In genomic region chr8:120619235-120620180, GRCm38 (mm10) we compare ENCODE assay signal across 10 mouse cellular contexts. TPM values are rescaled to one million over a fixed set of nuclear protein-coding genes. Genes with fewer than 3 reads are reported as not detected.
A peak's percentile ranks its signal among the peaks of the same experiment; 100 is the strongest.
DNase-seq lines count a peak whose midpoint lies in the region; ATAC-seq and TF ChIP-seq lines count a peak whose summit lies in the region.
"Had no signal": no experiment of that assay in that cellular context is flagged by ENCODE, and none has a peak within 500 bp of the region (broad histone marks: within the 10 kb centered on the region; RNA-seq: fewer than 3 reads in every experiment).

No protein-coding gene starts in this region.

- no peak for TF ChIP-seq EP300 in ES-Bruce4 (IDR thresholded peaks at IDR 0.05; ENCODE audit: insufficient read depth, low read depth, low read length)

- H3K9ac ChIP-seq in ES-Bruce4 (ENCODE audit: low read depth, poor library complexity, severe bottlenecking), result peak overlapping the region; percentile 3; the same call in 1 of the 2 replicates
- no peak overlapping the region for H3K9ac ChIP-seq in heart, embryonic 16.5 days (ENCODE audit: low read length)
- H3K9ac ChIP-seq in liver, embryonic 15.5 days, result no peak overlapping the region
- H3K9ac ChIP-seq in intestine, embryonic 15.5 days, result no peak overlapping the region
- H3K9ac ChIP-seq in kidney, embryonic 14.5 days (ENCODE audit: low read depth, low read length), result no peak overlapping the region
- H3K9ac ChIP-seq: heart, embryonic 15.5 days; limb, embryonic 15.5 days had no signal

- TF ChIP-seq CTCF in ES-Bruce4 (IDR thresholded peaks at IDR 0.05; ENCODE audit: low read depth, low read length), result no peak

- no peak for ATAC-seq in heart, embryonic 16.5 days (replicated peaks; ENCODE audit: extremely low read depth, insufficient read depth, low FRiP score)
- ATAC-seq in liver, embryonic 15.5 days (ENCODE audit: insufficient read depth), result peak; percentile 19; the same call in 1 of the 2 replicates
- ATAC-seq in intestine, embryonic 15.5 days, result no peak
- no peak for ATAC-seq in kidney, embryonic 14.5 days (ENCODE audit: low FRiP score, low TSS enrichment)

- no peaks in the 10 kb centered on the region for H3K27me3 ChIP-seq in ES-Bruce4 (ENCODE audit: control insufficient read depth, insufficient read depth, low read length, poor library complexity, severe bottlenecking)
- H3K27me3 ChIP-seq in heart, embryonic 16.5 days (ENCODE audit: control insufficient read depth, insufficient read depth, low read length), result no peaks in the 10 kb centered on the region
- no peaks in the 10 kb centered on the region for H3K27me3 ChIP-seq in liver, embryonic 15.5 days
- H3K27me3 ChIP-seq in intestine, embryonic 15.5 days (replicated peaks), result no peaks in the 10 kb centered on the region; the same call in 1 of the 2 replicates
- no peaks in the 10 kb centered on the region for H3K27me3 ChIP-seq in kidney, embryonic 14.5 days (ENCODE audit: control insufficient read depth, insufficient read depth, low read length)
- H3K27me3 ChIP-seq: heart, embryonic 15.5 days; limb, embryonic 15.5 days had no signal

- H3K9me3 ChIP-seq in ES-Bruce4 (replicated peaks; ENCODE audit: control insufficient read depth, insufficient read depth, low read length, poor library complexity, severe bottlenecking), result no peaks in the 10 kb centered on the region
- H3K9me3 ChIP-seq in heart, embryonic 16.5 days (replicated peaks; ENCODE audit: control insufficient read depth, low read length), result no peaks in the 10 kb centered on the region
- no peaks in the 10 kb centered on the region for H3K9me3 ChIP-seq in liver, embryonic 15.5 days (replicated peaks)
- no peaks in the 10 kb centered on the region for H3K9me3 ChIP-seq in intestine, embryonic 15.5 days
- H3K9me3 ChIP-seq in kidney, embryonic 14.5 days (ENCODE audit: control insufficient read depth, low read length), result no peaks in the 10 kb centered on the region
- H3K9me3 ChIP-seq: heart, embryonic 15.5 days; limb, embryonic 15.5 days had no signal

- H3K4me1 ChIP-seq in ES-Bruce4 (ENCODE audit: control insufficient read depth, insufficient read depth, low read length), result no peaks in the 10 kb centered on the region
- H3K4me1 ChIP-seq in heart, embryonic 16.5 days (ENCODE audit: control insufficient read depth, insufficient read depth, low read length), result peaks cover 16% of the 10 kb centered on the region
- H3K4me1 ChIP-seq in liver, embryonic 15.5 days (replicated peaks), result peaks cover 42% of the 10 kb centered on the region
- H3K4me1 ChIP-seq in intestine, embryonic 15.5 days (replicated peaks), result peaks cover 5% of the 10 kb centered on the region; the same call in 1 of the 2 replicates
- H3K4me1 ChIP-seq in kidney, embryonic 14.5 days (ENCODE audit: control insufficient read depth, insufficient read depth, low read length), result peaks cover 10% of the 10 kb centered on the region

- TF ChIP-seq POLR2A in ES-Bruce4 (IDR thresholded peaks at IDR 0.05; ENCODE audit: insufficient read depth, low read length), result no peak

- WGBS in heart, embryonic 16.5 days, result 68% methylated on average over 11 of the region's 11 CpGs
- WGBS in liver, embryonic 15.5 days (ENCODE audit: insufficient replicate concordance), result 54% methylated on average over 11 of the region's 11 CpGs
- 76% methylated on average over 11 of the region's 11 CpGs for WGBS in intestine, embryonic 15.5 days
- 78% methylated on average over 11 of the region's 11 CpGs for WGBS in kidney, embryonic 14.5 days

- DNase-seq in frontal cortex, adult 2 months (ENCODE audit: extremely low spot score in 1 of 2, low spot score in 1 of 2), result peak; percentile 38 to 45
- DNase-seq in frontal cortex, postnatal 25 days (ENCODE audit: low spot score in 2 of 2), result no peak
- no peak for DNase-seq in MN1 (ENCODE audit: low spot score)

- H3K27ac ChIP-seq in ES-Bruce4 (ENCODE audit: insufficient read depth, low read length), result peak overlapping the region; percentile 12
- H3K27ac ChIP-seq in heart, embryonic 16.5 days (ENCODE audit: low read length), result 0 out of 2 replicates have a peak overlapping the region, but pooled peaks have one; percentile 5
- peak overlapping the region; percentile 64 for H3K27ac ChIP-seq in liver, embryonic 15.5 days (replicated peaks)
- H3K27ac ChIP-seq in intestine, embryonic 15.5 days, result no peak overlapping the region
- no peak overlapping the region for H3K27ac ChIP-seq in kidney, embryonic 14.5 days (ENCODE audit: low read depth, low read length)
- H3K27ac ChIP-seq: heart, embryonic 15.5 days; limb, embryonic 15.5 days had no signal

- H3K4me2 ChIP-seq in heart, embryonic 16.5 days (ENCODE audit: low read depth, low read length), result no peak overlapping the region
- H3K4me2 ChIP-seq in liver, embryonic 15.5 days, result no peak overlapping the region
- H3K4me2 ChIP-seq in intestine, embryonic 15.5 days (replicated peaks), result no peak overlapping the region
- no peak overlapping the region for H3K4me2 ChIP-seq in kidney, embryonic 14.5 days (replicated peaks; ENCODE audit: low read depth, low read length)
- H3K4me2 ChIP-seq: heart, embryonic 15.5 days; limb, embryonic 15.5 days had no signal

- H3K4me3 ChIP-seq in ES-Bruce4 (ENCODE audit: low read depth, low read length), result no peak overlapping the region
- no peak overlapping the region for H3K4me3 ChIP-seq in heart, embryonic 16.5 days (ENCODE audit: low read length)
- H3K4me3 ChIP-seq in liver, embryonic 15.5 days (replicated peaks), result no peak overlapping the region
- no peak overlapping the region for H3K4me3 ChIP-seq in intestine, embryonic 15.5 days (replicated peaks)
- no peak overlapping the region for H3K4me3 ChIP-seq in kidney, embryonic 14.5 days (ENCODE audit: low read length)
- H3K4me3 ChIP-seq: heart, embryonic 15.5 days; limb, embryonic 15.5 days had no signal

- H3K36me3 ChIP-seq in ES-Bruce4 (ENCODE audit: control insufficient read depth, insufficient read depth, low read length, poor library complexity, severe bottlenecking), result no peaks in the 10 kb centered on the region
- no peaks in the 10 kb centered on the region for H3K36me3 ChIP-seq in heart, embryonic 16.5 days (ENCODE audit: control insufficient read depth, insufficient read depth)
- no peaks in the 10 kb centered on the region for H3K36me3 ChIP-seq in liver, embryonic 15.5 days (replicated peaks)
- no peaks in the 10 kb centered on the region for H3K36me3 ChIP-seq in intestine, embryonic 15.5 days
- H3K36me3 ChIP-seq in kidney, embryonic 14.5 days (ENCODE audit: control insufficient read depth, insufficient read depth, low read length), result no peaks in the 10 kb centered on the region
- H3K36me3 ChIP-seq: heart, embryonic 15.5 days; limb, embryonic 15.5 days had no signal

RNA-seq across cellular contexts. Expression of gene 1190005I06Rik, which starts 27.9 kb away (rescaled TPM):
- 7.7 TPM in 2 replicates for polyA plus RNA-seq in frontal cortex, adult 2 months (2012; rRNA removed)
- 12.4 and 17.7 TPM in 2 replicates for polyA plus RNA-seq in ES-Bruce4 (2011; ENCODE audit: insufficient read depth, insufficient read length, low read depth, missing spikeins)
- polyA plus RNA-seq in heart, embryonic 16.5 days (2015; fragmentation: Nextera tagmentation; extraction: Ambion mirVana), result 4.7 and 5.6 TPM in 2 replicates
- 0.92 and 1.2 TPM in 2 replicates for polyA plus RNA-seq in liver, embryonic 15.5 days (2015; fragmentation: Nextera tagmentation; extraction: Ambion mirVana)
- 1.3 and 2.5 TPM in 2 replicates for polyA plus RNA-seq in intestine, embryonic 15.5 days (2015; fragmentation: Nextera tagmentation; extraction: Ambion mirVana)
- 2.0 and 2.6 TPM in 2 replicates for polyA plus RNA-seq in kidney, embryonic 14.5 days (2014; fragmentation: Nextera tagmentation; extraction: Ambion mirVana)

RNA-seq across cellular contexts. Expression of gene Gins2, which starts 30.4 kb away (rescaled TPM):
- polyA plus RNA-seq in frontal cortex, adult 2 months (2012; rRNA removed), result 3.1 and 3.2 TPM in 2 replicates
- polyA plus RNA-seq in ES-Bruce4 (2011; ENCODE audit: insufficient read depth, insufficient read length, low read depth, missing spikeins), result 51.3 and 52.0 TPM in 2 replicates
- 51.0 and 51.1 TPM in 2 replicates for polyA plus RNA-seq in heart, embryonic 16.5 days (2015; fragmentation: Nextera tagmentation; extraction: Ambion mirVana)
- 50.1 and 52.3 TPM in 2 replicates for polyA plus RNA-seq in liver, embryonic 15.5 days (2015; fragmentation: Nextera tagmentation; extraction: Ambion mirVana)
- polyA plus RNA-seq in intestine, embryonic 15.5 days (2015; fragmentation: Nextera tagmentation; extraction: Ambion mirVana), result 88.4 and 88.8 TPM in 2 replicates
- 118 and 145 TPM in 2 replicates for polyA plus RNA-seq in kidney, embryonic 14.5 days (2014; fragmentation: Nextera tagmentation; extraction: Ambion mirVana)

RNA-seq across cellular contexts. Expression of gene Gm27021, which starts 48.4 kb away (rescaled TPM):
- polyA plus RNA-seq in frontal cortex, adult 2 months (2012; rRNA removed), result 1.4 and 2.6 TPM in 2 replicates
- polyA plus RNA-seq in ES-Bruce4 (2011; ENCODE audit: insufficient read depth, insufficient read length, low read depth, missing spikeins), result not detected in 2 replicates
- polyA plus RNA-seq in heart, embryonic 16.5 days (2015; fragmentation: Nextera tagmentation; extraction: Ambion mirVana), result 0.55 TPM in 1 of 2 replicates, not detected in the other
- 0.35 and 0.64 TPM in 2 replicates for polyA plus RNA-seq in liver, embryonic 15.5 days (2015; fragmentation: Nextera tagmentation; extraction: Ambion mirVana)
- polyA plus RNA-seq in intestine, embryonic 15.5 days (2015; fragmentation: Nextera tagmentation; extraction: Ambion mirVana), result 2.0 and 2.2 TPM in 2 replicates
- polyA plus RNA-seq in kidney, embryonic 14.5 days (2014; fragmentation: Nextera tagmentation; extraction: Ambion mirVana), result 3.6 and 3.7 TPM in 2 replicates

RNA-seq across cellular contexts. Expression of gene Cox4i1, which starts 48.5 kb away (rescaled TPM):
- 2,082 and 2,130 TPM in 2 replicates for polyA plus RNA-seq in frontal cortex, adult 2 months (2012; rRNA removed)
- polyA plus RNA-seq in ES-Bruce4 (2011; ENCODE audit: insufficient read depth, insufficient read length, low read depth, missing spikeins), result 605 and 624 TPM in 2 replicates
- 2,414 and 2,430 TPM in 2 replicates for polyA plus RNA-seq in heart, embryonic 16.5 days (2015; fragmentation: Nextera tagmentation; extraction: Ambion mirVana)
- polyA plus RNA-seq in liver, embryonic 15.5 days (2015; fragmentation: Nextera tagmentation; extraction: Ambion mirVana), result 638 and 673 TPM in 2 replicates
- polyA plus RNA-seq in intestine, embryonic 15.5 days (2015; fragmentation: Nextera tagmentation; extraction: Ambion mirVana), result 1,472 and 1,529 TPM in 2 replicates
- polyA plus RNA-seq in kidney, embryonic 14.5 days (2014; fragmentation: Nextera tagmentation; extraction: Ambion mirVana), result 968 and 1,059 TPM in 2 replicates

RNA-seq across cellular contexts. Expression of gene Emc8, which starts 48.9 kb away (rescaled TPM):
- polyA plus RNA-seq in frontal cortex, adult 2 months (2012; rRNA removed), result 53.2 and 59.4 TPM in 2 replicates
- polyA plus RNA-seq in ES-Bruce4 (2011; ENCODE audit: insufficient read depth, insufficient read length, low read depth, missing spikeins), result 124 and 141 TPM in 2 replicates
- polyA plus RNA-seq in heart, embryonic 16.5 days (2015; fragmentation: Nextera tagmentation; extraction: Ambion mirVana), result 164 and 168 TPM in 2 replicates
- polyA plus RNA-seq in liver, embryonic 15.5 days (2015; fragmentation: Nextera tagmentation; extraction: Ambion mirVana), result 100 and 104 TPM in 2 replicates
- 235 and 246 TPM in 2 replicates for polyA plus RNA-seq in intestine, embryonic 15.5 days (2015; fragmentation: Nextera tagmentation; extraction: Ambion mirVana)
- 297 and 328 TPM in 2 replicates for polyA plus RNA-seq in kidney, embryonic 14.5 days (2014; fragmentation: Nextera tagmentation; extraction: Ambion mirVana)

Comparison
In these comparisons a context has a peak if more than half of its experiments do, and no peak if none do; other contexts are left out.
1. DNase-seq: peak in frontal cortex, adult 2 months (2 of 2); none in frontal cortex, postnatal 25 days (0 of 2) and MN1 (single experiment).
2. H3K27ac ChIP-seq: peak in ES-Bruce4 (single experiment), heart, embryonic 16.5 days (single experiment) and liver, embryonic 15.5 days (single experiment); none in intestine, embryonic 15.5 days (single experiment) and kidney, embryonic 14.5 days (single experiment).
3. RNA of gene Gins2, which starts 30.4 kb away (polyA plus RNA-seq): 118 to 145 TPM in kidney, embryonic 14.5 days, 88.4 to 88.8 TPM in intestine, embryonic 15.5 days, 50.1 to 52.3 TPM in liver, embryonic 15.5 days, 51.3 to 52.0 TPM in ES-Bruce4 and 51.0 to 51.1 TPM in heart, embryonic 16.5 days; 3.1 to 3.2 TPM in frontal cortex, adult 2 months; every median in the first group is over 10 times any median in the second.